Mouse (Mus musculus): ENCODE results near the gene Stip1.

GRCm38 (mm10) chr19:7017541-7018457 is 22.0 kb downstream of the Stip1 start:
- TF ChIP-seq POLR2A (IDR thresholded peaks at IDR 0.05; ENCODE audit: low read depth, low read length): peak; percentile 20; the same call in 1 of the 2 replicates
- no peak for TF ChIP-seq CTCF (IDR thresholded peaks at IDR 0.05; ENCODE audit: extremely low read depth, insufficient read depth, insufficient read length, insufficient replicate concordance)

All from spleen, adult 2 months (tissue).